Mouse (Mus musculus) liver, adult 2 months (tissue): ENCODE measurements around the gene Pkdcc. TPM values are rescaled to one million over a fixed set of nuclear protein-coding genes. Genes with fewer than 3 reads are reported as not detected.
A peak's percentile ranks its signal among the peaks of the same experiment; 100 is the strongest.

Experiments
- DNase-seq: peaks from one replicate; pipeline ENCODE4 v3.0.0-alpha.2; 2011; ENCODE audit warnings: low read depth, low spot score; ENCODE audit errors: extremely low read depth
- H3K27ac ChIP-seq: fragments of 200-500 bp; replicated peaks from 2 replicates; pipeline ENCODE4 v1.5.1; 2012; ENCODE audit warnings: low read depth, mild to moderate bottlenecking, control low read depth, inconsistent platforms, low read length; ENCODE audit not compliant: insufficient read depth
- H3K27me3 ChIP-seq: fragments of 200-500 bp; 2 replicates; pipeline ENCODE4 v1.6.1; 2012; ENCODE audit warnings: mild to moderate bottlenecking, moderate library complexity, low read length, inconsistent platforms; ENCODE audit not compliant: control insufficient read depth, insufficient read depth
- H3K36me3 ChIP-seq: fragments of 200-500 bp; 2 replicates; pipeline ENCODE4 v1.6.1; 2012; ENCODE audit warnings: low read length, inconsistent platforms; ENCODE audit not compliant: control insufficient read depth, insufficient read depth
- H3K4me1 ChIP-seq: fragments of 200-500 bp; 2 replicates; pipeline ENCODE4 v1.6.1; 2011; ENCODE audit warnings: low read length; ENCODE audit not compliant: control insufficient read depth, insufficient read depth
- H3K4me3 ChIP-seq: fragments of 200-500 bp; 2 replicates; pipeline ENCODE4 v1.5.1; 2011; ENCODE audit warnings: low read depth, mild to moderate bottlenecking, control low read depth, low read length, moderate library complexity; ENCODE audit not compliant: insufficient read depth
- H3K79me2 ChIP-seq: fragments of 200-500 bp; 2 replicates; pipeline ENCODE4 v1.6.1; 2012; ENCODE audit warnings: inconsistent platforms, mild to moderate bottlenecking, low read length, moderate library complexity; ENCODE audit not compliant: control insufficient read depth, insufficient read depth
- H3K9ac ChIP-seq: fragments of 200-500 bp; 2 replicates; pipeline ENCODE4 v1.6.1; 2012; ENCODE audit warnings: low read depth, mild to moderate bottlenecking, control low read depth, inconsistent platforms, low read length
- CTCF ChIP-seq: fragments of 200-500 bp; IDR thresholded peaks from 2 replicates; pipeline ENCODE4 v1.5.1; 2011; ENCODE audit warnings: low read depth, low read length, control low read depth
- POLR2A ChIP-seq: fragments of 200-500 bp; IDR thresholded peaks from 2 replicates; pipeline ENCODE4 v1.6.1; 2011; ENCODE audit warnings: low read length, control low read depth; ENCODE audit not compliant: insufficient read depth; ENCODE audit errors: extremely low read depth
- WGBS: fragments of 180-500 bp; shearing (Covaris S2); methylation state at CpG from one replicate; pipeline ENCODE4 v1.1.7; 2018; 5-methylcytosine and 5-hydroxymethylcytosine counted together
- polyA plus RNA-seq: library from polyadenylated mRNA; depleted of rRNA; stranded (reverse); fragments of >200 nt; gene quantifications from 2 replicates; pipeline ENCODE4 v1.2.3, GENCODE M21; 2012
- total RNA-seq: library from RNA; depleted of rRNA; stranded (reverse); fragments of >200 nt; gene quantifications from 2 replicates; pipeline ENCODE4 v1.2.3, GENCODE M21; 2014

Pkdcc gene
- total and polyA plus RNA-seq, 2 experiments = 16.1 to 60.8 TPM

DNA sequence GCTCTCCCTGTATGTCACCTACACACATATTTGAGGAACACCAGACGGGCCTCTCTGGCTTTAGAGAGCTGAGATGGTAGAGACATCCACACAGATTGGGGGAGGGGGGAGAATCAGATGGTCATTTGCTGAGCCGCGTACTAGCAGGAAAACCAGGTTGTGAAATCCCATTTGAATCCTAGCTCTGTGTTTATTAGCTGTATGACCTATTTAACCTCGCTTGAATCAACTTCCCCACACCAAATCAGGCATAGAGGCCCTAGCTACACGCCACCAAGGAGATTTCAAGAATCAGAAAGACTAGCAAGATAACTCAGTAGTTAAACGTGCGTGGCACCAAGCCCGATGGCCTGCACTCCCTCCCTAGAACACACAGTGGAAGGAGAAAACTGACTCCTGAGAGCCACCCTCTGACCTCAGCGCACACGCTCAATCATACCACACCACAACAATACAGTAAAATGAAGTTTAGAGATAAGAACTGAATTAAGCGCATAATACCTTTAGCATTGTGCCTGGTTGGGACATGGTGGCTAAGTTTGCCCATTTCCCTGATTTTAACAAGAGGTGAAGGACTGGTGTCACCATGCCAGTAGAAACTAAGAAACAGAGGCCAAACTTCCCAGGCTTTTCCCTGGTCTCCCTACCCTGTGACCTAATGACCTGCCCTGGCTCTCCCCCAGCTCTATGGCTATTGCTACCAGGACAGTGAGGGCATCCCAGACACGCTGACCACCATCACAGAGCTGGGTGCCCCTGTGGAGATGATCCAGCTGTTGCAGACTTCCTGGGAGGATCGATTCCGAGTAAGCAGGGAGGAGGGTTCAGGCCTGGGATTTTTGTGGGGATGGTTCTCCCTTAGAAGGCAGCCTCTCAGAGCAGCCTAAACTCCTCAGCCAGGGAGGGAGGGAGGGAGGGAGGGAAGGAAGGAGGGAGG is 4.5 kb downstream of the Pkdcc start:
- H3K9ac ChIP-seq = 0 out of 2 replicates have a peak overlapping the region, but pooled peaks have one; percentile 7
- peaks cover 49% of the 10 kb centered on the region for H3K4me1 ChIP-seq
- H3K27me3 ChIP-seq = no peaks in the 10 kb centered on the region
- H3K79me2 ChIP-seq = peaks cover 19% of the 10 kb centered on the region
- peaks cover 8% of the 10 kb centered on the region; the same call in 1 of the 2 replicates for H3K36me3 ChIP-seq
- no peak for TF ChIP-seq CTCF
- DNase-seq = peak; percentile 81
- 15% methylated on average over 14 of the region's 14 CpGs for WGBS
- peak overlapping the region; percentile 75 for H3K27ac ChIP-seq
- no peak overlapping the region for H3K4me3 ChIP-seq

DNA sequence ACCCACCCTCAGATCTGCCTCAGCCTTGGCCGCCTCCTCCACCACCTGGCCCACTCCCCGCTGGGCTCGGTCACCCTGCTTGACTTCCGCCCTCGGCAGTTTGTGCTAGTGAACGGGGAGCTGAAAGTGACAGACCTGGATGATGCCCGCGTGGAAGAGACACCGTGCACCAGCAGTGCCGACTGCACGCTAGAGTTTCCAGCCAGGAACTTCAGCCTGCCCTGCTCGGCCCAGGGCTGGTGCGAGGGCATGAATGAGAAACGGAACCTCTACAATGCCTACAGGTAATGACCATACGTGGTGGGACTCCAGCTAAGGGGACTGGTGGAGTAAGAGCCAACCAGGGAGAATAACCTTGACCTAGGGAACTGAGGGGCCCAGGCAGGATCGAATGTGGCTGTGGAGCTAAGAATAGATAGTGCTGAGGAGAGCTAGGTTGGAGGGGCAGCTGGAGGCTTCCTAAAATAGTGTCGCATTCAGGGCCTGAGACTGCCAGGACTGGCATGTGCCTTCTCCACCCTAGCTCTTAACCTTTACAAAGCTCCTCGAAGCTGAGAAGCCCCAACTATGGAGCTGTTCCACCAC is 6.0 kb downstream of the Pkdcc start:
- Histone ChIP-seq H3K36me3 (peaks cover 9% of the 10 kb centered on the region; the same call in 1 of the 2 replicates), H3K27ac (no peak overlapping the region), H3K79me2 (peaks cover 11% of the 10 kb centered on the region), H3K4me3 (no peak overlapping the region), H3K27me3 (no peaks in the 10 kb centered on the region), H3K9ac (no peak overlapping the region), H3K4me1 (peaks cover 49% of the 10 kb centered on the region)
- WGBS = 90% methylated on average over 18 of the region's 18 CpGs
- TF ChIP-seq POLR2A (no peak), CTCF (no peak)
- DNase-seq = no peak

DNA sequence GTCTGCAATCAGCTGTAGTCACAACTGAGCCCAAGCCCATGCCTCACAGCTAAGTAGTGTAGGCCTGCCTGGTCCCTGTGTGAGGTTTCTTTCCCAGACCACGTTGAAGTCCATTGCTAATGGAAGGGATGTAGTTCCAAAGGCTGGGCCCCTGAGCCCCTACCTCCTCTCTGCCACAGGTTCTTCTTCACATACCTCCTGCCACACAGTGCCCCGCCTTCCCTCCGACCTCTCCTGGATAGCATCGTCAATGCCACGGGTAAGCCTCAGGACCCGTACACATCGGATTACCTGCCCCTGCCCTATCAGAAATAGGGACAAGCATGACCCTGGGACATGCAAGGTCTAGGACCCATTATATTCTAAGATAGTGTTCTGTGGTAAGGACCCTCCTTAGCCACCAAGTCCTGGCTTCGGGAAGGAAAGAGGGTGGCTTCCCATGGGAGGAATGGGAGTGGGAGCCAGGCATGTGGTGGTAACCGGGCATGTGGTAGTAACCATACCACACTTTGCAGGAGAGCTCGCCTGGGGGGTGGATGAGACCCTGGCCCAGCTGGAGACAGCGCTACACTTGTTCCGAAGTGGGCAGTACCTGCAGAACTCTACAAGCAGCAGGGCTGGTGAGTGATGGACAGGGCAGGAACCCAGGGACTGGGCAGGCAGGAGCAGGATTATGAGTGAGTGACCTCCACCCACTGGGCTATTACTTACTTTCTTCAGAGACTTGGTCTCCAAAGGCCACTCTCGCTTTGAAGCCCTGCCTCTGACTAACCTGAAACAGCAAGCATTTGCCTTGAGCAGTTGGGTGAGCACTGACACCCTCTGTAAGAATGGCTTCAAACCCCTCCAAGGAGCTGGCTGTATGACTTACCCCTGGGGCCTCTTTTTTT is 6.8 kb downstream of the Pkdcc start:
- H3K79me2 ChIP-seq = peaks cover 4% of the 10 kb centered on the region; the same call in 1 of the 2 replicates
- DNase-seq = no peak
- no peak overlapping the region for H3K4me3 ChIP-seq
- H3K27ac ChIP-seq = no peak overlapping the region
- WGBS = 92% methylated on average over 13 of the region's 13 CpGs
- H3K36me3 ChIP-seq = peaks cover 9% of the 10 kb centered on the region; the same call in 1 of the 2 replicates
- H3K27me3 ChIP-seq = no peaks in the 10 kb centered on the region
- peaks cover 41% of the 10 kb centered on the region for H3K4me1 ChIP-seq
- TF ChIP-seq CTCF (no peak), POLR2A (no peak)
- H3K9ac ChIP-seq = no peak overlapping the region

GRCm38 (mm10) chr17:83222705-83223104 is 7.6 kb downstream of the Pkdcc start:
- Histone ChIP-seq H3K79me2 (0 out of 2 replicates have a peak, but pooled peaks cover under 1% of the 10 kb centered on the region), H3K27me3 (no peaks in the 10 kb centered on the region), H3K36me3 (peaks cover 9% of the 10 kb centered on the region; the same call in 1 of the 2 replicates), H3K9ac (no peak overlapping the region), H3K4me3 (no peak overlapping the region), H3K27ac (no peak overlapping the region), H3K4me1 (peaks cover 33% of the 10 kb centered on the region)
- TF ChIP-seq POLR2A = no peak
- no peak for TF ChIP-seq CTCF
- DNase-seq = peak; percentile 58
- WGBS = 19% methylated on average over 3 of the region's 3 CpGs

GRCm38 (mm10) chr17:83224451-83224971 is 9.4 kb downstream of the Pkdcc start:
- TF ChIP-seq CTCF = no peak
- no peak for TF ChIP-seq POLR2A
- WGBS = 89% methylated on average over 13 of the region's 13 CpGs
- Histone ChIP-seq H3K27me3 (no peaks in the 10 kb centered on the region), H3K4me1 (peaks cover 18% of the 10 kb centered on the region), H3K79me2 (no peaks in the 10 kb centered on the region), H3K36me3 (peaks cover 9% of the 10 kb centered on the region; the same call in 1 of the 2 replicates), H3K27ac (no peak overlapping the region), H3K9ac (no peak overlapping the region), H3K4me3 (no peak overlapping the region)
- no peak for DNase-seq
